Mouse (Mus musculus) G1E (cell line): Measurements from ENCODE around the gene Mycbp.

Experiments
- CTCF ChIP-seq: IDR thresholded peaks from 2 replicates; pipeline ENCODE4 v1.5.1; 2012; ENCODE audit warnings: low read depth, low read length, inconsistent platforms, mixed read lengths
- GATA1 ChIP-seq: IDR thresholded peaks from 2 replicates; pipeline ENCODE4 v1.6.1; 2012; ENCODE audit warnings: borderline replicate concordance, low read length, inconsistent platforms, mixed read lengths
- POLR2AphosphoS5 ChIP-seq: IDR thresholded peaks from 2 replicates; pipeline ENCODE4 v1.6.1; 2012; ENCODE audit warnings: low read depth, low read length, inconsistent platforms; ENCODE audit not compliant: insufficient replicate concordance
- TAL1 ChIP-seq: conservative IDR thresholded peaks from 2 replicates; pipeline ENCODE4 v1.6.1; 2012; ENCODE audit warnings: low read depth, low read length, inconsistent platforms, mixed read lengths

GRCm38 (mm10) chr4:123921055-123921565 is 16.5 kb downstream of the Mycbp start:
- TF ChIP-seq CTCF (no peak), POLR2AphosphoS5 (no peak), GATA1 (no peak), TAL1 (no peak)
